Mouse (Mus musculus): ENCODE results near the gene Ahctf1.

Ahctf1 gene

DNA sequence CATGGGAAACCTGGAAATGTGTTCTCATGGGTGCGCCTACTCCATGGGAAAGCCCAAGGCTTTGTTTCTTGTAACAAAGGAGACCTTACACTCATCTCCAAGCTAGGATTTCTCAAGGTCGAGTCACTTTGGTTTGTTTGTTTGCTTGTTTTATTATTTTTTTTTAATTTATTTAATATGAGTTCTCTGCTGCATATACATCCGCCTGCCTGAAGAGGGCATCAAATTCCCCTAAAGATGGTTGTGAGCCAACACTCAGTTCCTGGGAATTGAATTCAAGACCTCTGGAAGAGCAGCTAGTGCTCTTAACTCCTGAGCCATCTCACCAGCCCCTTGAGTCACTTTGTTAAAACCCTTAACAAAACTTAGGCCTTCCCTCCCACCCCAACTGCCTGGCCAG lies 90.1 kb downstream of the Ahctf1 start:
- in situ Hi-C loops (cut with MboI) = no loop called here

DNA sequence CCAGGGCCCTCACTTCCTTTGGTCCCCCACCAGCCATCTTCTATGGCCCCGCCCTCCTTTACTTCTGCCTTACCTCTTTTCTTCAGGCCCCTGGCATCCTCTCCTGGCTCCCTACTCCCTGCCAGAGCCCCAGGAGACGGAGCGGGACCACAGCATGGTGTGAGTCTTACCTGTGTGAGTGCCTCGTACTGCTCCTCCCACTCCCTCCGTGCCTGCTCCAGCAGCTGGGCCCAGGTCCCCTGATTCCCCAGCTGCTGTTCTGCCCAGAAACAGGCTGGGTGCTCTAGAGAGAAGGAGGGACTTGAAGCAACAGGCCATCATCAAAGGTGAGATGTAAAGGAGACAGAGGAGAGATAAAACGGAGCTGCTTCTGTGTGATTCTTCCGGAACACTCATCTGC lies 90.8 kb downstream of the Ahctf1 start:
- in situ Hi-C loops (cut with MboI) = no loop called here

DNA sequence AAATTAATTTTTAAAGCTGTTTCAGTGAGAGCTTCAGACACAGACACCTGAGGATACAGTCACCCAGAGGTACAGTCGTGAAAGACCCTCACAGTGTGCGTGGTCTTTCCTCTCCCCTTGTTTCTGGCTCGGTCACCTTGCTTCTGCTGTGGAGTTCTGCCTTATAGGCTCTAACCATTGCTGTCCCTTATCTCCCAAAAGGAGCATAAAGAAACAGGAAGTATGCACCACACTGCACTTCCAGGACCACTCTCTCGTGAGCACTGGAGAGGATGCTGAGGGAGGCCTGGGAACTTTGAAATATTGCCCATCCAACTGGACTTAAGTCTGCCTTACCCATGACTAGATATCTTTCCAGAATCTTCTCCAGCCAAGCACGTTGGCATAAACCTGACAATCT lies 92.7 kb downstream of the Ahctf1 start:
- in situ Hi-C loops (cut with MboI) = no loop called here

DNA sequence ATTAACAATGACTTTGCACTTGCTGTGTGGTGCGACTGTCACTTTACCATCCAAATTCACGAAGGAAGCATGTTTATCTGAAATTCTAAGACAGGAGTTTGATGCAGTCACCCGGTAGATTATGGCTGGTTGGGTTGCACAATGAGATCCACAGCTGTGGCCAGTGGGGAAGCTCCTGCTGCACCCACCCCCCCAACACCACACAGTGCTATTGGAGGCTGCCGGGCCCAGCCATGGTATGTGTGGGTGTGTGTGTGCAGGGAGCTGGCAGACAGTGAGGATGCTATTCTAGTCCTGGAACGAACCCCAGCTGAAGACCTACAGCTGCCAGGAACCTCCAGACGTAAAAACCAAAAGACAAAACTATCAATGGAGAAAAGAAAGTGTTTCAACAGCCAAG lies 94.1 kb downstream of the Ahctf1 start:
- in situ Hi-C loops (cut with MboI) = no loop called here

DNA sequence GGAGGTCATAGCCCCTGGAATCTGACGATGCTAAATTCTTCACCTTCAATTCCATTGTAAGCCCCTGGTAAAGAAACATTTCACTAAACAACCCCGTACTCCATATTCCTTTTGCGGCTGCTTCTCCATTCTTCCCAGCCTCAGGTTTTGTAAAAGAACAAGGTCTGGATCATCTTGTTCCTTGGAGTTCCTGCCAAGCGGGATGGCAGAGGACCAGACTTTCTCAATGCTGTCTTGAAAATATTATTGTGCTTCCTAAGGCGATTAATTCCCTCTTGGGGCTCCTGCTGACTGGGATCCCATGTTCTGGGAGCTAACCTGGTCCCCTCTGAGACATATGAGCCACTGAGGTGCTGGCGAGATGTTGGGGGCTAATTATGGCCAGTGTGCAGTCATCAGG lies 98.3 kb downstream of the Ahctf1 start:
- in situ Hi-C loops (cut with MboI) = no loop called here

DNA sequence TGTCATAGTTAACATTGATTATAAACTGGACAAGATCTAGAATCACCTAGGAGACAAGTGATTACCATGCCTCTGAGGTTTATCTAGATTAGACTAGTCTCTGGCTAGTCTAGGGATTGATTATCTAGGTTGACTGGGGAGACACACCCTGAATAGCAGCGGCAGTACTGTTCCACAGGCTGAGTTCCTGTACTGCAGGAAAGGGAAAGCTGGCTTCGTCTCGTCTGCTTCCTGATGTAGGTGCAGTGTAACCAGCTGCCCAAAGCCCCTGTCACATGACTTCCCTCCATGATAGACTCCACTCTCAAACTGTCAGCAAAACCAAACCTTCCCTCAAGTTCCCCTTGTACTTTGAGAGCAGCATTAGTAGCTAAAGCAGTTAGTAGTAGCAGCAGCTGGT lies 99.3 kb downstream of the Ahctf1 start:
- in situ Hi-C loops (cut with MboI) = no loop called here

Data from mature B cell (primary cell).